Mouse (Mus musculus) brain, embryonic 18.5 days (tissue): ENCODE measurements around the gene Bcl11a.
"Not testable (repeated sequence)": the region's sequence is repeated elsewhere in the genome, so short reads cannot be mapped to it uniquely, and the experiment has no call there.

Experiments
- DNase-seq: peaks from one replicate; pipeline ENCODE4 v3.0.0-alpha.2; 2012; ENCODE audit warnings: low read depth, low spot score

Bcl11a gene

DNA sequence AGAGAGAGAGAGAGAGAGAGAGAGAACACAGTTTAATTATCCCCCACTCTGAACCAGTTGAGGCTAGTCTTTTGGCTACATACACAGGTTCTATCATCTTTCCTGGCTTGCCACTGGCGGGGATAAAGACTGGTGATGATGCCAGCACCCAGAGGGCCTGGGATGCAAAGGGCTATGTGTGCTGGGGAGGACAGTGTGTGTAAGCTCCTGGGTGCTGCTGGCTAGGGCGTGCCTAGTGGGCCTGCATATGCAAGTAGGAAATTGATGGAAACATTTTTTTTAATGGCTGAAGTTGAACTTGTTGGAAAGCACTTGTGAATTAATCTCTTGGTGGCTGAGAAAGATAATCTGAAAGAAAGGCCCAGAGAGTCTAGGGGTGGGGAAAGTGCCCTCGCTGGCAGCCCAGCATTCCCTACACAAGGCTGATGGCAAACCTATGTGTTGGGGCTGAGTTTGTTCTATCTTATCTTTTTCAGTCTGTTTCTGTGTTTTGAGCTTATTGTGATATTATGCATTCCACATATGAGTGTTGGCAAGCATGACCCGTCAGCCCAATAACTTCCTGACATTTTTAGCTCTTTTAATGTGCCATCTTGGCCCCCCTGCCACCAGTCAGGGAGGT is 22.7 kb downstream of the Bcl11a start:
- DNase-seq = no peak

DNA sequence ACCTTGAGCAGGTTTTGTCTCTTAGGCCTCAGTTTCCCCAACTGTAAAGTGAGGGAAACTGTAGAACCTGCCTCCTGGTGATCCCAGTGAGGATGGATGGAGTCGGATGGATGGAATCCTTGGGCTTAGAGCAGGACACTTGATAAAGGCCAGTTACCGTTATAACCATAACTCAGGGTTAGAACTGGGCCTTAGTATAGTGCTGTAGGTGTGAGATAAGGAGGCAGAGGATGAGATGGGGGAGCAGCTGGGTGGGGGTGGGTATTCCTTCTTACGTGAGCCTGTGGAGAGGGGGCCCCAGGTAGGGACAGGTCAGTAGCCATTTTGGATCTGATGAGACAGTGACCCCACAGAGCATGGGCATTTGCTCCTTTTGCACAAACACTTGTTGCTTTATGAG is 23.8 kb downstream of the Bcl11a start:
- DNase-seq = no peak

DNA sequence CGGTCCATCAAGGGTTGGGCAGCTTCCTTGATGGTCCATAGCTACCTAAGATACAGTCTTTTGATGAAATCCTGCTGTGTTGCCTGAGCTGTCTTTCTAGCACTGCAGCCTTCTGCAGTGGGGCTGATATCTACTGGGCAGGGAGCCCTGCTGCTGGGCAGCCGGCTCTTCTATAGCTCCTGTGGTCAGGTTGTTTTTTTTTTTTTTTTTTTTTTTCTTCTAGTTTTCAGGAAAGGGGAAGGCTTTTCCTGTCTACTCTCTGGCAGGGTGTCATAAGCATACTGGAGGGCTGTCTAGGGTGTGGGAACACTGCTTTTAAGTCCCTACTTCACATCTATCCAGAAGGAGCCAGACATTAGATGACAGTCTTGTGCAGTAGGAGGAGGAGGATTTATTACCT is 24.5 kb downstream of the Bcl11a start:
- no peak for DNase-seq

DNA sequence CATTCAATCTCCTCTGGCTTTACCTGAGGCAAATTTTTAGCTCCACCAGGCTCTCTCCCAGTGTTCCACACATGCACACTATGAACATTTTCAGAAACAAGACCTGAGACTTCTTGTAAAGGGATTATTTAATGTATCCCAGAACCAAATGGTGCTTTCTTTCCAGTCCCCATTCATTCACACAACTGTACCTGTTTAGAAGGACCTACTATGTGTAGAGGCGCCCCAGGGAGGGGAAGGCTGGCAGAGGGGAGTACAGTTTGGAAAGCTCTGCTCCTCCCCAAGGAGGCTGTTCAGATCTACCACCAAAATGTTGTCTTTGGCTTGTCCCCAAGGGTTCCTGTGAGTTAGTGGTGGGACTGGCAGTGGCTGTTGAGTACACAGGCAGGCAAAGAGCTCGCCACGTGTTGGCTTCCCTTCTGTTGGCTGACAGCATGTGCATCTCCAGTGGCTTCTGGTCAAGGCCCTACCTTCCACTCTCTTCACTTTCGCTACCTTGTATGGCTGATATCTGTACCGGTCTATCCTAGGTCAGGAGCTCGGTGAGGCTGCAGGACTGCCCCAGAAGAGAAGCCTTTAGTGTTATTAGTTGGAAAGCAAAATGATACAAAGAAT is 25.4 kb downstream of the Bcl11a start:
- DNase-seq = no peak

DNA sequence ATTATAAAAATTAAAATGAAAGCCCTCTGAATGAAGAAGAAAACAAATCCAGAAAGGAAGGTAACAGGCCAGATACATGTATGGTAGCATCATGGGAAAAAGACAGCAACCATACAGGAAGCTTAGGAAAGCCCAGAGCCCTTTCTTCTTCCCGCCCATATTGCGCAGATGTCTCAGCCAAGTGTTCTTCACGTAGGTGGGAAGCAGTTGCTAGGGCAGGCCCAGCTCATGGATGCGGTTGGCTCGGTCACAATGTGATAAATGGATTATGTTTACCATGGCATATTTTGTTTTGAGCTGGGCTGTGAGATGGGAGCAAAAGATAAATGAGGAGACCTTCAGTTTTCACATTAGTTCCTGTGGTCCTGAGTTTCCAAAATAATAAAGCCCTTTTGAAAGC is 29.6 kb downstream of the Bcl11a start:
- no peak for DNase-seq

DNA sequence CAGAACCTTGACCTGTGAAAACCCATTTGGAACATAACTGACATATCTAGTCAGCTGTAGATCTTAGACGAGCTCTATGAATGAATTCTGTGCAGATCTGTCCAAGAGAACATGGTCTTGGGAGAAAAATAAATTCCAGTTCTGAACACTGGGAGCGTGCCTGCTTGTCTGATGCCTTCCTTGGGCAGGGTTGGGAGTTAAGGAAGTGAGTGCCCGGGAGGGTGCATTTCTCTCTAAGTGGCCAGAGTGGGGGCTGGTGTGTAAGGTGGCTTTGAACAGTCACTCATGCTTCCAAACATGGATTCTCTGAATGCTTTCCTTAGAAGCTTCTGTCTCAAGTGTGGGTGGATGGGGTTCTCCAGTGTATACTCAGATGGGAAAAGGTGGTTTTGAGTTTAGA is 31.1 kb downstream of the Bcl11a start:
- no peak for DNase-seq

DNA sequence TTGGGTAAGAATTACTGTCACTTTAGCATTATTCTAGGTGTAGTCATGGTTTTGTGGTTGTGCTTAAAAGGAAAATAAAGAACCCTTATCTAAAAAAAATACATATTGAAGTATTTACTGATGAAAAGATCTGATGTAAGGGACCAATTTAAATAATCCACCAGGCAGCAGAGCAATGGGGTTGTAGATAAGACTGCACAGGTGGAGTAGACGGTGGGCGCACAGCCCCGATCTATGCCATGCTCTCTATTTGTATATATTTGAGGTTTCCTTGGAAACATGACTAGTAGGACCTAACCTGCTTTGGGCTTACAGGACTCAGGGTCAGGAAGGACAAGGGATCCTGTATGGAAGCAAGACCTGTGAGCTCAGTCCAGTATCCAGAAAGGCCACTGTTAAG is 31.5 kb downstream of the Bcl11a start:
- no peak for DNase-seq

DNA sequence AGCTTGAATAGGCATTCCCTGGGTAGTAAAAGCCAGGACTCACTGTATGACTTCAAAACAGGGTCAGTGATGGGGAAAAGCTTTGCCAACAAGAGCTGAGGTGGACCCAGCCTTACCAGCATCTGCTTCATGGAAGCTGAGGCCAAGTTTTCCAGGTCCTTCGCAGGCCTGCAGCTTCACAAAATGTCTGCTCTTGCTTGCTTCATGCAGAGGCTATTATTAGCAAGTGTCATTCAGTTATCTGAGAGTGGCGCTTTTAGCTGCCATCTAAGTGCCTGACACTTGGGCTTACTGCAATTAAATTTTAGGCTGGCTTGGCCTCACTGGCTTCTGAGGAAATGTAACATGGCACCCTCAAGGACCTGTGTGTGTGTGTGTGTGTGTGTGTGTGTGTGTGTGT is 32.3 kb downstream of the Bcl11a start:
- DNase-seq = no peak

DNA sequence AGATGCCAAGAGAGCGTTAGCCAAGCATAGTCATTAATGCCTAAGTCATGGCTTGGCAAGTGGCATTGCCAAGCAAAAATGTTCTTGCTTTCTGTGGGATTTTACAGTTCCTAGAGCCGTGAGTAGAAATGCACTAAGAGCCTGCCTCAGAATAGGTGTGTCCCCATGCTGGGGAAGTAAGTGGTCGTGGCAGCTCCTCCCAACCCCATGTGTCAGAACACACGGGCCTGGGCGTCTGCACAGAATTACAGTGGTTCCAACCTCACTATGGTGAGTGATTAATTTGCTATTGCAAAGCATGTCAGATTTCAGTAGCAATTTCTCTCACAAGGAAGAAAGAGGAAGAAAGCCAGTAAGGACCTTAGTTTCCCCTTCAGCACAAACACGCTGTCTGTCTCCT is 33.9 kb downstream of the Bcl11a start:
- no peak for DNase-seq

DNA sequence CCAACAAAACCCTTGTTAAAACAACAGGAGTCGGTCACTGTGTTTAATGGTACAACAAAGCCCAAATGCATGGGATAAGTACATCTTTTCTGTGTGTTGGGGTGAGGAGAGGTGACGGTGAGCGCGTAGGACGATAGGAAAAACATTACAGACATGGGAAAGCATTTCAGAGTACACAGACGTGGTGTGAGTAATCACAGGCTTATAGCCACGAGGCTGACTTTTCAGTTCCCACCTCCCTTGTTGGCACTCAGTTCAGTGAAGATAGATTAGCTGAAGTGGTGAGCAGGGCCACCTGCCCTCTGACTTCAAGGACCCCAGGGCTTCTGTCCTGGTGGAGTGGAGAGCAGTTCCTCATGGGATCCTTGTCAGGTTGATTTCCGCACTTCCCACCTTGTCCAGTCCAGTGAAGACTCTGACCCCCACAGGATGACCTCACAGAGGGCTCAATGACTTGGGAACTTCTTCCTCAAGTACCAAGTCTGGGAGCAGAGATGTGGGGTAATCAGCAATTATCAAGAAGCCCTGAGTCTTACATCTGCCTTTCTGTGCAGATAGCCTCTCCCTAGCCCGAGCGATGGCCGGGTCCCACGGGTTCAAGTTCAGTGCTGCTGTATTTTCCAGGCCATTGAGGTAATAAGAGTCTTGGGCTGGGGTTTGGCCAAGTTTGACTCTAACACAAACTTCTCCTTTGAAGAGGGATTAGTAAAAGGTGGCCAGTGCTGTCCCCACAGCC is 37.3 kb downstream of the Bcl11a start:
- DNase-seq = no peak

DNA sequence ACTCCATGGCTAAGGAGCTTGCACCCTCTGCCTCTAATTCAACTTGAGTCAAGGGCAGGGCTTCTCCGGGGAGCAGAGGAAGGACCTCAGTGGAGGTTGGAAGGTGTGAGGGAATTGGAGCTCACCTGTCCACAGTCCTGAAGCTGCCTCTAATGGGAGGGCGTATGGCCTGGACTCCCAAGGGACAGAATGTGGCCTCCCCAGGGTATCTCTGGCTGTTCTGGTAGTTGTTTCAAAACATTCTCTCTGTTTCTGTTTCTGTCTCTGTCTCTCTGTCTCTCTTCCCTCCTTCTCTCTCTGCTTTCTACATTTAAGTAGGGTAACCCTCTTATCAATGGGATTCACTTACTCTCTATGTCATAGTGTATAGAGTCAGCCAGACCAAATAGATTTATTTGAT is 38.2 kb downstream of the Bcl11a start:
- no peak for DNase-seq

DNA sequence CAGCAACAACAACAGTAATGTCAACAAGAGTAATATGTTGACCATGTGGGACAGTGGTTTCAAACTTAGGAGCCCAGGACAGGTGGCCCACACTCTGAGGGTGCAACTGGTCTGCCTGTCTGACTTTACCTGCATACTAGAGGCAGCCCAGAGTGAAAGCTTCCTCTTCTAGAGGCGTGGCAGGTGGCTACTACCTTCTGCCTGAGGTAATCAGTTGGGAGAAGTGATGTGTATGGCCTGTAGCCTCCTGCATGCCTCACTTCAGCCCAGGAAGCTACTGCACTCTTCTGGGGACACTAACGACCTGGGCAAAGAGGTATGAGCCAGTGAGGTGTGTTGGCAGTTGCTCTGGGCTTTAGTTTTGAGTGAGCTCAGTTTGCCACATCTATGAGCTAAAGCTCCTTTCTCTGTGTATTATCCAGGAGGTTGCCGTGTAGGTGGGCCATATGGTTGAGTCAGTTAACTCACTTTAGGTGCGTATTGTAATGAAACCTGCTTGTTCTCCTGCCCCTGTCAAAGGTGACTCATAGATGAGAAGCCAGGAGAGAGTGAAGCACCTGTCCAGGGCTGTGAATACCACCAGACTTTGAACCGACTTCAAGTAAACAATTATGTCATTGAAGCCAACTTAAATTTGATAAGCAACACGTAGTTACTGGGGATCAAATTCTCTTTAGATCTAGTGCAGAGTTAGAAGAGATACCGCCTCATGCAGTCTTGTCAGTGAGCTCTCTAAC is 38.9 kb downstream of the Bcl11a start:
- no peak for DNase-seq

DNA sequence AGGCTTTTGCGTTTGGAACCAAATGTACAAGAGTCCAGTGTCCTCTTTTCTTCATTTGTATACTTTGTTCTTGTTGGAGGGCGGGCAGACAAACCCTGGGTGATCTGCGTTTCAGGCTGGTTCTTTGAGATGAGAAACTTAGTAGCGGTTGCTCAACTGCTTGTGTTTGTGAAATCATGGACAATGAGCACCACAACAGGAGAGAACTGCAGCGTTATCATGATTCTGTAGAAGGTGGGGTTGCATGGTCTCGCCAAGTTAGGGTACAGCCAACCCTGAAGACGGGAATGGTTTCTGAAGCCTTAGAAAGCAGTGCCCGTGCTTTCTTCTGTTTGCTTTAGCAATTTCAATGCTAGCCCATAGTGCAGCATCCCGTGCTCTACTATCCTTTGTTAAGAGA is 43.3 kb downstream of the Bcl11a start:
- no peak for DNase-seq

DNA sequence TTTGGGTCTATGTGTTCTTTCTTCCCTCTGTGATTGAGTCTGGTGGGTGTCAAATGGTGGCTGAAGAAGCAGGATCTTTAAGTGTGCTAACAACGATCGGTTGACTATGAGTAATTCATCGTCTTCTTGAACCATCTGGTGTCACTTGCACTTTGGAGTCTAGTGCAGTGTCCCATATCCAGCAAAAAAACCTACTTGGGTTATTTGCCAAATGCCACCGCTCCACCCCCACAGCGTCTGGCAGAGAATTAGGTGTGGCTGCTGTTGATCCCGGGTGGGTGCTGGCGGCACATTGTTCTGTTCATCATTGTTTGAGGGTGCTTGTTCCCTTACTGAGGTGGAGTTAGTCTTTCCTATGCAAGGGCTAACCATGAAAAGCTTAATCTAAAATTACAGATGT is 45.0 kb downstream of the Bcl11a start:
- DNase-seq = no peak

DNA sequence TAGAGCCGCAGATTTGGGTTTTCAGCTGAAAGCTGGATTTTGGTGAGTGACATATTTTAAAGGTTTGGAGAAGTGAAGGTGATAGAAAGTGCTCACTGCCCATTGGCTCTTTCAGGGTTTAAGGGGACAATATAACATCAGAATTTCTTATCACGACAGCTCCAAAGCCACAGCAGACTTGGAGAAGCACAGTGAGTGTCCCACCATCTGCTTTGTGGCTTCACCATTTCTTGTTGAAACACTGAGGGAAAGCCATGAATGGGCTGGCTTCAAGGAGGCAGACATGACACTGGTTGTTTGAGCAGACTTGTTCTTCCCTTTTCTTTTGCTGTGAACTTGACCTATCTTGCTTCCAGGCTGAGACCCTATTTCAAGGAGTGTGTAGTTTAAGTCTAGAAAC is 46.1 kb downstream of the Bcl11a start:
- no peak for DNase-seq

DNA sequence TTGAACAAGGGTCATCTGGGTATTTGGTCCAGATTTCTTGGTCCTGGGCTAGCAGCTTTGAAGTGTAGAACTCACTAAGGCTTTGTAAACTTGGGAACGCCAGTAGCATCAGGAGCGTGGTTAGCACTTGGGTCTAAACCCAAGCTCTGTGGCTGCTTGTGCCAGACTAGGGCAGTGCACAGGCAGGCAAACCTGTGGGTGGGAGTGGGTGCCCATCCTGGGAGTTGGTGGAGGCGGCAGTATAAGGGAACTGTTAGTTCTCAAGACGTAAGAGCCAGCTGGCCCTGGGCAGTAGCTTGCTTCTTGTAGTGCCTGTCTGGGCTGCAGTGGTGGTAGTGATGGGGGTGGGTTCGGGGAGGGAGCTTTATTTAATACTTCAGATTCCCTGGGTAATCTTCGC is 47.2 kb downstream of the Bcl11a start:
- DNase-seq = no peak

DNA sequence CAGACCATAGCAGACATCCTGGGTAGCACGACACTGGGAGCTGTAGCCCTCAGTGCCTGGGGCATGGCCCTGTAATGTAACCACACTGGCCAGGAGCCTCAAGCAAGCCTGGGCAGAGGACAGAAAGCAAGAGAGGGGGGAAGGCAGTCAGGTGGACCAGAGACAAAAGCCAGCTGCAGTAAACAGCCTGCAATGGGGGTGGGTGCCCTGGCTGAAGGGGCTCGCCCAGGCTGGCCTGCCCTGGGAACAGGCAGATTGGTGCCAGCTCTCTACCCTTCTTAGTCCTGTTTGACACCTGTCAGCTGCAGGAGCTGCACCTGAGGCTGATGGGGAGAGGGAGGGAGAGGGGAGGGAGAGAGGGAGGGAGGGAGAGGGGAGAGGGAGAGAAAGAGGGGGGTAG is 50.1 kb downstream of the Bcl11a start:
- DNase-seq = no peak

DNA sequence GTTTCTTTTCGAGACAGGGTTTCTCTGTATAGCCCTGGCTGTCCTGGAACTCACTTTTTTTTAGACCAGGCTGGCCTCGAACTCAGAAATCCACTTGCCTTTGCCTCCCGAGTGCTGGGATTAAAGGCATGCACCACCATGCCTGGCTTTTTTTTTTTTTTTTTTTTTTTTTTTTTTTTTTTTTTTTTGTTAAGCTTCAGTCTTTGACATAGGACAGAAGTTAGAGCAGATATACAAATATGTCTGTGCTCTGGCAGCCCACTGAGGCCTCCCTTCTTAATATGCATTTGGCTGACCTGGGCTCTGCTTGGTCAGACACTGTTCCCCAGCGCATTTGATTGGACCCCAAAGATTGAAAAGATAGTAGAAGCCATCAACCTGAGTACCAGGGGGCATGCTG is 51.0 kb downstream of the Bcl11a start:
- DNase-seq = not testable (repeated sequence)

DNA sequence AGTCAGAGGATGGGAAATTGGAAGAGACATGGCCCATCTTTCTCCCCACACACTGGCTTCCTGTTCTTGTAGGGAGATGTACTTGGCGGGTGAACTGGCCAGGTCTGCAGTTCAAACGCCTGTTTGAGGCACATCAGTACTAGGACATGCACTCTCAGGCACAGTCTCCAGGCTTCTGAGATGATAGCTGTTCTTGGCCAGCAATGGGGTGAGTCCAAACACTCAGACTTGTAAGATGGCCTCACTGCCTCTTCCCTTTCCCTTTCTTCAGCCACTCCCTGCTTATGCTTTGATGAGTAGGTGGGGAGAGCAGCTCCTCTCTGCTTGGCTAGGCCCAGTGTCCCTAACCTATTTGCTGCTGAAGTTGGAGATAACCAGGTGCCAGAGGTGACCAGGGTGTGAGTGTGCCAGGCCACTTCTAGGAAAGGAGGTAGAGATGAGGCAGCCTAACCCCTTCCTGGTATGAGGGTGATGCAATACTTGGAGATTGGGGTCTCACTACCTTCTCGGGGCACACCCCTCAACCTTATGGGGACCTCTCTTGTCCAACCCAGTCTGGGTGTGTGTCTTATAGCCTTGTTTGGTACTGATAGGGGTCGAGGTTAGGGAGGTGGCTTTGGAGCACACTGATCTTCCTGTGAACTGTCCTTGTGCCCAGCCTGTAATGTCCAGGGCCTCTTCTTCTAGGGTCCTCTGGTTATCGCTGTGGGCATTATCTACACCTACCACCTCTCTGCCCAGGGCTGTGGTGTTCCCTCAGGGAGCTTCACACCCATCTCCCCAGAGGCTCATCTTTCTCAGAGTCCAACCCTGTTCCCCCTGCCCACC is 51.7 kb downstream of the Bcl11a start:
- no peak for DNase-seq

DNA sequence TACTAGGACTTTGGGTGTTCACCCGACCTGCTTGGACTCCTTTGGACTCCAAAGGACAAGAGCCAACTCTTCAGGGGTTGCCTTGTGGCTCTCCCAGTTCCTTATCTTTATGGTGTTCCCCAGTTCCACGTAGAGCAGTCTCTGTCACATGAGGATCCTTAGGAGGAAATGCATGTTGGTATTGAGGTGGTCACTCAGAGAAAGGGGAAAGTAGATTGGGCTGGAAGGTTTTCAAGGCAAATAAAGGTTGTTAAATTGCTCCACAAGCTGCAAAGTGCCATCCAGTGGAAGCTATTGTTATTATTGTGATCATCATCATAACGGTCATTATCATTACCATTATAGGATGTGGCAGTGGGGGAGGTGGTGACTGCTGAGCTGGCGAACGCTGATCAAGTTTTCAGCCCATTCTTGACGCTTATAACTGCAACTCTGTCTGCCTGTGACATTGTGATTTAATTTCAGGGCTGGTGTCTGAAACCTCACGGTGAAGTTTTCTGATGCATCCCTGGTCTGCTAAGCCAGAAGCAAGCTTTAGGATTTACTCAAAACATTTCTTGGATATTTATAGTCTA is 52.4 kb downstream of the Bcl11a start:
- no peak for DNase-seq

DNA sequence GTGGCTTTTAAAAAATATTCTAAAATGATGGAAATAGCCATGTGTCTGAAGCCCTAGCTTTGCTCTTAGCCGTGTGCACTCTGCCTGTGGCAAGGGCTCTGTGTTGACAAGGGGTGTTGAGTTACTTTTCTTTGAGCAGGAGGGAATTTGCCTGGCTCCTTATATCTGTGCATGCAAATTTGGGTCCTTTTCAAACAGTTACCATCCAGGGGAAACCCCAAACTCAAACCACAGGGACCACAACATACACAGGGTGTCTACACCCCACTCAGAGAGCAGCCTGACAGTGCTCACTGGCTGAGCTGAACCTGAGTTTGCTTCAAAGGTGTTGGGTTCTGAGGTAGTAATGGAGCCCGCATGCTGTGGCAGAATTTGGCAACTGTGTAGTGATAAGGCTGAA is 54.0 kb downstream of the Bcl11a start:
- DNase-seq = no peak
